Comparison of ENCODE assay signal across 9 mouse cellular contexts in the genomic region with DNA sequence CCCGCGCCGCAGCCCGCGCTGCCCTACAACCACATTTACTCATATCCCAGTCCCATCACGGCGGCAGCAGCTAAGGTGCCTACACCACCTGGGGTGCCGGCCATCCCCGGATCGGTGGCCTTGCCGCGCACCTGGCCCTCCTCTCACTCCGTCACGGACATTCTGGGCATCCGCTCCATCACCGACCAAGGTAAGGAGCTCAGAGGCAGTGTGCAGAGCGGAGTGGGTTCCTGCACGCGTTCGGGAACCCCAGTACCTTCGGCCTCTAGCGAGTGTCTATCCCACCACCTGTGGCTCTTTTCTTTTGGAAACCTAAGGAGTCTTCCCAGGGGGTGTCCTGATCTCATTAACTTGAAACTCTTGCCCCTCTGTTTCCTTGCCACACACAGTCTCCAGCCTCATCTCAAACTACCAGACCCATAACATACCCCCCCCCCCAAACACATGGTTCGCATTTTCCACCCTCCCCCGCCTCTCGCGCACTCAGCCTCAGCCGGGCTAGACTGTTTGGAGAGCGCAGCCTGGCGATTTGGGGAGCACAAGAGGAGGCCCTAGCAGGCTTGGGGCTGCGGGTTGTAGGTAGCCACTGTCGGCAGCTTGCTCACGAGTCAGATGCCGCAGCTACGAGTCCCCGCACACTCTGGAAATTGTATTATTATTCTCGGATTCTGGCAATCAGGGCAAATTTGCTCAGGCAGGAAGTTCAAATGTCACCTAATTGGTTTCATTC. TPM values are rescaled to one million over a fixed set of nuclear protein-coding genes. Genes with fewer than 3 reads are reported as not detected.
DNase-seq lines count a peak whose midpoint lies in the region; ATAC-seq and TF ChIP-seq lines count a peak whose summit lies in the region.
"Had no signal": no experiment of that assay in that cellular context is flagged by ENCODE, and none has a peak within 500 bp of the region (broad histone marks: within the 10 kb centered on the region; RNA-seq: fewer than 3 reads in every experiment).

No protein-coding gene starts in this region.

- intact Hi-C loops in left cerebral cortex, adult 2 months (cut with DNase I), result loop anchor here (5.0 kb wide), 2 partner anchors 160 to 290 kb away; a partner anchor contains a TSS

- H3K36me3 ChIP-seq in lung, embryonic 15.5 days, result no peaks in the 10 kb centered on the region
- H3K36me3 ChIP-seq in embryonic facial prominence, embryonic 11.5 days (replicated peaks; ENCODE audit: control insufficient read depth, insufficient read depth, low read depth, low read length), result no peaks in the 10 kb centered on the region
- no peaks in the 10 kb centered on the region for H3K36me3 ChIP-seq in limb, embryonic 10.5 days
- H3K36me3 ChIP-seq in stomach, embryonic 14.5 days (ENCODE audit: control insufficient read depth, insufficient read depth, low read length), result no peaks in the 10 kb centered on the region

- peak overlapping the region; percentile 62 for H3K4me2 ChIP-seq in lung, embryonic 15.5 days
- peak overlapping the region; percentile 57 for H3K4me2 ChIP-seq in embryonic facial prominence, embryonic 11.5 days (ENCODE audit: low read depth, low read length)
- peak overlapping the region; percentile 45 for H3K4me2 ChIP-seq in stomach, embryonic 14.5 days (replicated peaks; ENCODE audit: low read depth, low read length)

- peaks cover 94% of the 10 kb centered on the region for H3K27me3 ChIP-seq in lung, embryonic 15.5 days
- peaks cover 52% of the 10 kb centered on the region for H3K27me3 ChIP-seq in embryonic facial prominence, embryonic 11.5 days (ENCODE audit: control insufficient read depth, insufficient read depth, low read length)
- H3K27me3 ChIP-seq in limb, embryonic 10.5 days (ENCODE audit: low read depth, poor library complexity, severe bottlenecking), result peaks cover 100% of the 10 kb centered on the region
- peaks cover 73% of the 10 kb centered on the region for H3K27me3 ChIP-seq in stomach, embryonic 14.5 days (ENCODE audit: control insufficient read depth, insufficient read depth, low read length)

- under 1% methylated on average over 36 of the region's 36 CpGs for WGBS in lung, embryonic 15.5 days
- 0% methylated on average over 36 of the region's 36 CpGs for WGBS in embryonic facial prominence, embryonic 11.5 days
- under 1% methylated on average over 36 of the region's 36 CpGs for WGBS in limb, embryonic 10.5 days
- whole genome bisulfite sequencing in stomach, embryonic 14.5 days, result under 1% methylated on average over 36 of the region's 36 CpGs

- no peak for TF ChIP-seq CTCF in left cerebral cortex, adult 2 months (IDR thresholded peaks at IDR 0.05)

- H3K4me3 ChIP-seq in lung, embryonic 15.5 days, result peak overlapping the region; percentile 33
- peak overlapping the region; percentile 49 for H3K4me3 ChIP-seq in embryonic facial prominence, embryonic 11.5 days (ENCODE audit: low read depth, low read length)
- peak overlapping the region; percentile 51 for H3K4me3 ChIP-seq in limb, embryonic 10.5 days
- H3K4me3 ChIP-seq in stomach, embryonic 14.5 days (ENCODE audit: low read depth, low read length), result peak overlapping the region; percentile 28
- no peak overlapping the region for H3K4me3 ChIP-seq in left cerebral cortex, adult 2 months

- H3K9ac ChIP-seq in lung, embryonic 15.5 days, result no peak overlapping the region
- peak overlapping the region; percentile 56 for H3K9ac ChIP-seq in embryonic facial prominence, embryonic 11.5 days (replicated peaks; ENCODE audit: low read length)
- H3K9ac ChIP-seq in stomach, embryonic 14.5 days (replicated peaks; ENCODE audit: low read depth, low read length), result 0 out of 2 replicates have a peak overlapping the region, but pooled peaks have one; percentile 6

- H3K9me3 ChIP-seq in lung, embryonic 15.5 days, result no peaks in the 10 kb centered on the region
- H3K9me3 ChIP-seq in embryonic facial prominence, embryonic 11.5 days (replicated peaks; ENCODE audit: control insufficient read depth, low read length), result no peaks in the 10 kb centered on the region
- no peaks in the 10 kb centered on the region for H3K9me3 ChIP-seq in limb, embryonic 10.5 days (replicated peaks)
- no peaks in the 10 kb centered on the region for H3K9me3 ChIP-seq in stomach, embryonic 14.5 days (ENCODE audit: control insufficient read depth, low read depth, low read length)

- ATAC-seq in lung, embryonic 15.5 days (ENCODE audit: borderline replicate concordance, extremely low read depth, low FRiP score, low TSS enrichment), result no peak
- peak; percentile 20 for ATAC-seq in embryonic facial prominence, embryonic 11.5 days (replicated peaks; ENCODE audit: insufficient number of reproducible peaks, low FRiP score, low TSS enrichment, low read depth)
- no peak for ATAC-seq in stomach, embryonic 14.5 days (ENCODE audit: insufficient number of reproducible peaks, insufficient read depth, low FRiP score, low read depth)

- no peak overlapping the region for H3K27ac ChIP-seq in lung, embryonic 15.5 days
- peak overlapping the region; percentile 43 for H3K27ac ChIP-seq in embryonic facial prominence, embryonic 11.5 days (replicated peaks; ENCODE audit: low read depth, low read length)
- peak overlapping the region; percentile 50 for H3K27ac ChIP-seq in limb, embryonic 10.5 days
- no peak overlapping the region for H3K27ac ChIP-seq in stomach, embryonic 14.5 days (ENCODE audit: low read length)
- no peak overlapping the region for H3K27ac ChIP-seq in left cerebral cortex, adult 2 months

- no peak for DNase-seq in lung, postnatal 14 days
- peak; percentile 72 for DNase-seq in embryonic facial prominence, embryonic 11.5 days (ENCODE audit: low spot score)
- DNase-seq in limb, embryonic 10.5 days (ENCODE audit: low spot score), result peak; percentile 81
- DNase-seq in left cerebral cortex, adult 2 months (ENCODE audit: extremely low spot score in 1 of 2, low spot score in 2 of 2), result no peak
- DNase-seq in left cerebral cortex, adult 11 months (ENCODE audit: low spot score), result no peak
- DNase-seq: adrenal gland, adult 2 months had no signal

- H3K4me1 ChIP-seq in lung, embryonic 15.5 days, result peaks cover 31% of the 10 kb centered on the region
- H3K4me1 ChIP-seq in embryonic facial prominence, embryonic 11.5 days (ENCODE audit: control insufficient read depth, insufficient read depth, low read length), result peaks cover 6% of the 10 kb centered on the region
- H3K4me1 ChIP-seq in limb, embryonic 10.5 days, result peaks cover 54% of the 10 kb centered on the region
- 0 out of 2 replicates have a peak, but pooled peaks cover 4% of the 10 kb centered on the region for H3K4me1 ChIP-seq in stomach, embryonic 14.5 days (ENCODE audit: control insufficient read depth, insufficient read depth, low read length)

RNA-seq across cellular contexts. Expression of a gene that starts 5.6 kb away (rescaled TPM):
- polyA plus RNA-seq in lung, embryonic 15.5 days (2015; fragmentation: Nextera tagmentation; extraction: Ambion mirVana), result 0.67 and 0.90 TPM in 2 replicates
- polyA plus RNA-seq in embryonic facial prominence, embryonic 11.5 days (2014; fragmentation: Nextera tagmentation; extraction: Ambion mirVana), result 10.5 and 11.9 TPM in 2 replicates
- 0.50 and 2.2 TPM in 2 replicates for polyA plus RNA-seq in limb, embryonic 10.5 days (2016; fragmentation: Nextera tagmentation; extraction: Ambion mirVana)
- polyA plus RNA-seq in stomach, embryonic 14.5 days (2014; fragmentation: Nextera tagmentation; extraction: Ambion mirVana), result 2.3 and 3.8 TPM in 2 replicates
- total RNA-seq in left cerebral cortex, adult 2 months (2021), result not detected
- total RNA-seq: adrenal gland, adult 2 months had no signal
- polyA plus RNA-seq: adrenal gland, adult 2 months; spleen, adult 2 months had no signal

Comparison
In these comparisons a context has a peak if more than half of its experiments do, and no peak if none do; other contexts are left out.
1. H3K27ac ChIP-seq: peak in embryonic facial prominence, embryonic 11.5 days (single experiment) and limb, embryonic 10.5 days (single experiment); none in lung, embryonic 15.5 days (single experiment), stomach, embryonic 14.5 days (single experiment) and left cerebral cortex, adult 2 months (single experiment).
2. DNase-seq: peak in embryonic facial prominence, embryonic 11.5 days (single experiment) and limb, embryonic 10.5 days (single experiment); none in lung, postnatal 14 days (single experiment), left cerebral cortex, adult 2 months (0 of 2) and left cerebral cortex, adult 11 months (single experiment).
3. Peak in every context shown above with its lines, with median percentiles within 50 percentile points of each other: H3K4me2 ChIP-seq.